12 mouse cellular contexts compared by ENCODE assay signal in genomic region chr8:126875491-126876155, GRCm38 (mm10).
DNase-seq lines count a peak whose midpoint lies in the region; ATAC-seq and TF ChIP-seq lines count a peak whose summit lies in the region.
"Had no signal": no experiment of that assay in that cellular context is flagged by ENCODE, and none has a peak within 500 bp of the region (broad histone marks: within the 10 kb centered on the region; RNA-seq: fewer than 3 reads in every experiment).

No protein-coding gene starts in this region.

- no peaks in the 10 kb centered on the region for H3K79me2 ChIP-seq in C2C12 (ENCODE audit: control insufficient read depth, insufficient read depth)

- H3K36me3 ChIP-seq in kidney, embryonic 16.5 days (ENCODE audit: insufficient read depth, low read length), result no peaks in the 10 kb centered on the region
- H3K36me3 ChIP-seq in C2C12 (ENCODE audit: control insufficient read depth, insufficient read depth), result no peaks in the 10 kb centered on the region
- H3K36me3 ChIP-seq: hindbrain, embryonic 12.5 days; midbrain, embryonic 12.5 days had no signal

- no peaks in the 10 kb centered on the region for H3K79me3 ChIP-seq in C2C12 (ENCODE audit: low read depth)

- intact Hi-C loops in left cerebral cortex, postnatal 10 days (cut with DNase I), result no loop called here

- H3ac ChIP-seq in C2C12 (ENCODE audit: control insufficient read depth, insufficient read length, low read depth), result peak overlapping the region; percentile 66

- H3K27ac ChIP-seq in kidney, embryonic 16.5 days (ENCODE audit: low read length), result peak overlapping the region; percentile 55
- H3K27ac ChIP-seq: heart, adult 2 months; midbrain, embryonic 12.5 days had no signal

- peaks cover 24% of the 10 kb centered on the region for H3K4me1 ChIP-seq in kidney, embryonic 16.5 days (ENCODE audit: insufficient read depth, low read length)
- H3K4me1 ChIP-seq: midbrain, embryonic 12.5 days had no signal

- 0 out of 2 replicates have a peak overlapping the region, but pooled peaks have one; percentile 17 for H3K9ac ChIP-seq in kidney, embryonic 16.5 days (replicated peaks; ENCODE audit: low read length)
- H3K9ac ChIP-seq: hindbrain, embryonic 12.5 days; midbrain, embryonic 12.5 days had no signal

- no peak overlapping the region for H3K4me3 ChIP-seq in kidney, embryonic 16.5 days (ENCODE audit: low read length)
- no peak overlapping the region for H3K4me3 ChIP-seq in C2C12 (ENCODE audit: insufficient read depth, poor library complexity, severe bottlenecking)
- H3K4me3 ChIP-seq: heart, adult 2 months; hindbrain, embryonic 12.5 days; midbrain, embryonic 12.5 days had no signal

- WGBS in kidney, embryonic 16.5 days, result 76% methylated on average over 7 of the region's 7 CpGs

- H3K9me3 ChIP-seq in kidney, embryonic 16.5 days (ENCODE audit: low read length), result no peaks in the 10 kb centered on the region
- H3K9me3 ChIP-seq: midbrain, embryonic 12.5 days had no signal

- ATAC-seq in kidney, embryonic 16.5 days (ENCODE audit: low FRiP score, low TSS enrichment), result no peak
- peak; percentile 74 for ATAC-seq in CD4-positive, CD25-positive, alpha-beta regulatory T cell, adult 4 months
- ATAC-seq in inflammation-experienced regulatory T-cells, adult 6 months, result peak; percentile 74
- no peak for ATAC-seq in erythroid progenitor cell, adult 5-6 weeks (replicated peaks; ENCODE audit: low FRiP score, poor library complexity, severe bottlenecking)

- DNase-seq in kidney, adult 8-10 months, result no peak
- DNase-seq in left cerebral cortex, postnatal 10 days (ENCODE audit: extremely low spot score in 1 of 2, low spot score in 2 of 2), result no peak
- DNase-seq: adrenal gland, postnatal 14 days; heart, adult 2 months; thymus, adult 18-20 months had no signal

- no peak overlapping the region for H3K4me2 ChIP-seq in kidney, embryonic 16.5 days (replicated peaks; ENCODE audit: low read depth, low read length)
- H3K4me2 ChIP-seq: hindbrain, embryonic 12.5 days; midbrain, embryonic 12.5 days had no signal

- TF ChIP-seq CTCF in C2C12 (IDR thresholded peaks at IDR 0.05; ENCODE audit: control insufficient read depth, insufficient read depth, insufficient read length), result no peak

- H3K27me3 ChIP-seq in kidney, embryonic 16.5 days (ENCODE audit: insufficient read depth, low read length), result no peaks in the 10 kb centered on the region
- no peaks in the 10 kb centered on the region for H3K27me3 ChIP-seq in C2C12 (ENCODE audit: control insufficient read depth, insufficient read depth, insufficient read length)
- H3K27me3 ChIP-seq: hindbrain, embryonic 12.5 days; midbrain, embryonic 12.5 days had no signal

TF ChIP-seq in C2C12, 6 proteins besides CTCF, POLR2A, EP300 and RAD21:
- peak; percentile 80 for TF ChIP-seq MYOD1 (IDR thresholded peaks at IDR 0.05; ENCODE audit: control insufficient read depth, insufficient read length, low read depth)
- TF ChIP-seq CEBPB (IDR thresholded peaks at IDR 0.05; ENCODE audit: low read depth), result no peak

Comparison
In these comparisons a context has a peak if more than half of its experiments do, and no peak if none do; other contexts are left out.
1. ATAC-seq: peak in CD4-positive, CD25-positive, alpha-beta regulatory T cell, adult 4 months (single experiment) and inflammation-experienced regulatory T-cells, adult 6 months (single experiment); none in kidney, embryonic 16.5 days (single experiment) and erythroid progenitor cell, adult 5-6 weeks (single experiment).